Mouse (Mus musculus): ENCODE data around the gene Mlana. TPM values are rescaled to one million over a fixed set of nuclear protein-coding genes. Genes with fewer than 3 reads are reported as not detected.

Mlana gene
- polyA plus RNA-seq (2014; fragmentation: Nextera tagmentation; extraction: Ambion mirVana): 0.26 and 0.54 TPM in 2 replicates

DNA sequence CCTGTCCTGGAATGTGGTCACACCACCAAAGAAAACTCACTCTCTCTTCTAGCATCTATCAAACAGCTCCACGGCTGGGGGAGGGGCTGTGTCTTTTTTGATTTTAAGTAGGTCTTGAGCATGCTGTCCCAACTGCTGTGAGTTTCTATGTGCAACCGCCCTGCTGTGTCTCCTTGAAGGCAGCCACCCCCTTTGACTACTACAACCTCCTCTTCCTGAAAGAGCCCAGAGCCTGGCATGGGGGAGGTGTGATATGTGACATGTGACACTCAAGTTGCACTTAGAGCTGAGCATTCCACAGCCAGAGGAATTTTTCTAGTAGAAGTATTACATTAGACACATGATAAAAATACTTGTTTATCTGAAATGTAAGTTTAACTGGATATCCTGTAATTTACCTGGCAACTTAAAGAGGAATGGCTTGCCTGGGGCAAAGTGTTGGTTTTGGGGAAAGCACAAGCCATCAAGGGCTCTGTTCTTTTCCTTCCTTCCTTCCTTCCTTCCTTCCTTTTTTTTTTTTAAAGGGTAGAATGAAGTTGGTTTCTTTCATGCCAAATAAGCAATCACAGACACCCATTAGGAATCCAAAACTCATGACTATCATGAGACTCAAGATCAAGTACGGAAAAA lies at the start of gene Mlana:
TSS of gene Mlana (plus strand) at position 580 of the 630 bp plus-strand sequence.
- Histone ChIP-seq H3K4me3 (ENCODE audit: low read depth, low read length) (no peak within 1 kb of the TSS), H3K4me2 (no peak within 1 kb of the TSS), H3K4me1 (ENCODE audit: control insufficient read depth, insufficient read depth, low read length) (no peaks in the 10 kb centered on the region), H3K36me3 (ENCODE audit: control insufficient read depth, insufficient read depth, low read length) (no peaks in the 10 kb centered on the region), H3K9ac (ENCODE audit: low read length) (no peak within 1 kb of the TSS), H3K27me3 (ENCODE audit: control insufficient read depth, insufficient read depth, low read length) (no peaks in the 10 kb centered on the region), H3K27ac (ENCODE audit: low read depth, low read length) (no peak within 1 kb of the TSS), H3K9me3 (ENCODE audit: control insufficient read depth, low read length) (no peaks in the 10 kb centered on the region)
- DNase-seq (ENCODE audit: low spot score, missing footprints) (no peak), ATAC-seq (ENCODE audit: low FRiP score) (no peak)
- 55% methylated on average over 3 of the region's 3 CpGs for WGBS

DNA sequence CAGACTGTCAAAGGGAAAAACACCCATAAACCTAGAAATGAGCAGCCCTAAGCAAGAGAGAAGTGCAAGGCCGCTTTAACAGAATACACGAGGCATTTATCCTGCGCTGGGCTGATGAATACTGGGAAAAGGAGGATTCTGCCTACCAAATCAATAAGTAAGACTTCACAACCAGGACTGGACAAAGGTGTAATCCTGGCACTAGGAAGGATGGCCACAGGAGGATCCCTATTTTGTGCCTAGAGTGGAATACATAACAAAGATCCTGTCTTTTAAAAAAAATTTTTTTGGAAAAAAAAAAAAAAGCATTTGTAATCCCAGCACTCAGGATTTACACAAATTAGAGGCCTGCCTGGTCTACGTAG lies 49.1 kb upstream of the Mlana start:
- 0 out of 2 replicates have a peak, but pooled peaks have one; percentile 10 for ATAC-seq (ENCODE audit: low FRiP score)
- Histone ChIP-seq H3K36me3 (ENCODE audit: control insufficient read depth, insufficient read depth, low read length) (no peaks in the 10 kb centered on the region; the same call in 1 of the 2 replicates), H3K9ac (ENCODE audit: low read length) (no peak overlapping the region; the same call in 1 of the 2 replicates)

DNA sequence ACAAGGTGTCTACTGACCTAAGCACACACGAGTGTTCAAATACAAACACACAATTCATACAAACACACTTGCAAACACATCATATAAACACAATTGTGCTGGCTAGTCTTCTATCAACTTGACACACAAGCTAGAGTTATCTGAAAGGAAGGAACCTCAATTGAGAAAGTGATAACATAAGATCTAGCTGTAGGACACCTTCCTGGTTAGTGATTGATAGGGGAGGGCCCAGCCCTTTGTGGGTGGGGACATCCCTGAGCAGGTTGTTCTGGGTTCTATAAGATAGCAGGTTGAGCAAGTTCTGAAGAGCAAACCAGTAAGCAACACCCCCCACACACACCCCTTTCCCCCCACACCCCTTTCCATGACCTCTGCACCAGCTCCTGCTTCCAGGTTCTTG lies 47.9 kb upstream of the Mlana start:
- WGBS: 86% methylated on average over 1 of the region's 1 CpGs
- no peaks in the 10 kb centered on the region; the same call in 1 of the 2 replicates for H3K36me3 ChIP-seq (ENCODE audit: control insufficient read depth, insufficient read depth, low read length)
- no peak overlapping the region for H3K4me3 ChIP-seq (ENCODE audit: low read depth, low read length)
- ATAC-seq (ENCODE audit: low FRiP score) (no peak), DNase-seq (ENCODE audit: low spot score, missing footprints) (no peak)
- no peak overlapping the region for H3K9ac ChIP-seq (ENCODE audit: low read length)
- 0 out of 2 replicates have a peak, but pooled peaks cover 2% of the 10 kb centered on the region for H3K9me3 ChIP-seq (ENCODE audit: control insufficient read depth, low read length)
- no peaks in the 10 kb centered on the region for H3K27me3 ChIP-seq (ENCODE audit: control insufficient read depth, insufficient read depth, low read length)
- no peak overlapping the region for H3K27ac ChIP-seq (ENCODE audit: low read depth, low read length)
- peaks cover 3% of the 10 kb centered on the region; the same call in 1 of the 2 replicates for H3K4me1 ChIP-seq (ENCODE audit: control insufficient read depth, insufficient read depth, low read length)
- H3K4me2 ChIP-seq: no peak overlapping the region

More for the DNA sequence above, 49.1 kb upstream of the Mlana start:
- Histone ChIP-seq H3K4me1 (ENCODE audit: control insufficient read depth, insufficient read depth, low read length) (peaks cover 3% of the 10 kb centered on the region; the same call in 1 of the 2 replicates), H3K27me3 (ENCODE audit: control insufficient read depth, insufficient read depth, low read length) (no peaks in the 10 kb centered on the region), H3K9me3 (ENCODE audit: control insufficient read depth, low read length) (0 out of 2 replicates have a peak, but pooled peaks cover 2% of the 10 kb centered on the region), H3K27ac (ENCODE audit: low read depth, low read length) (no peak overlapping the region), H3K4me2 (peak overlapping the region; percentile 65; the same call in 1 of the 2 replicates), H3K4me3 (ENCODE audit: low read depth, low read length) (peak overlapping the region; percentile 77)
- DNase-seq (ENCODE audit: low spot score, missing footprints): no peak
- WGBS: 25% methylated on average over 4 of the region's 4 CpGs

DNA sequence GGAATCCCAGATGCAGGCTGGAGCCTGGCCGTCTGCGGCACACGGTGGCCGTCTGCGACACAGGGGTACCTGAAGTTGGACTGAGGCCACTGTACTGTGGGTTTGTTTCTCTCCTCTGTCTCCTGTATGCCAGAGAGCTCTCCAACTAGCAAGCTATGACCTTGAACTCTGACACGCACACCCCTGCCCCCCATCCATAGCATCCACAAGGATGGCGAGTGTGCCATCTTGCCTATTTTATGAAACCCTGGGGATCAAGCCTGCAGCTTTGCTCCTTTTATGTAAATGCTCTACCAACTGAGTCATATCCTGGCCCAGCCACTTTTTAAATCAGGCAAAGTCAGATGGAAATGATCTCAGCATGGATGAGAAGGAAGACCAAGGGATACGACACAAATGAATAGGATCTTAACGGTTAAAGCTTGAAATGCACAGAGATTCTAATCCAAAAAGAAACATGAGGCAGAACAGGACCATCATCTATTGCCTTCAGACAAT lies 43.8 kb upstream of the Mlana start:
- 84% methylated on average over 9 of the region's 9 CpGs for WGBS
- no peak overlapping the region for H3K27ac ChIP-seq (ENCODE audit: low read depth, low read length)
- no peaks in the 10 kb centered on the region for H3K9me3 ChIP-seq (ENCODE audit: control insufficient read depth, low read length)
- H3K4me2 ChIP-seq: no peak overlapping the region
- H3K36me3 ChIP-seq (ENCODE audit: control insufficient read depth, insufficient read depth, low read length): no peaks in the 10 kb centered on the region
- H3K4me1 ChIP-seq (ENCODE audit: control insufficient read depth, insufficient read depth, low read length): no peaks in the 10 kb centered on the region
- H3K9ac ChIP-seq (ENCODE audit: low read length): no peak overlapping the region
- DNase-seq (ENCODE audit: low spot score, missing footprints): no peak
- no peak for ATAC-seq (ENCODE audit: low FRiP score)
- H3K4me3 ChIP-seq (ENCODE audit: low read depth, low read length): no peak overlapping the region
- H3K27me3 ChIP-seq (ENCODE audit: control insufficient read depth, insufficient read depth, low read length): no peaks in the 10 kb centered on the region

DNA sequence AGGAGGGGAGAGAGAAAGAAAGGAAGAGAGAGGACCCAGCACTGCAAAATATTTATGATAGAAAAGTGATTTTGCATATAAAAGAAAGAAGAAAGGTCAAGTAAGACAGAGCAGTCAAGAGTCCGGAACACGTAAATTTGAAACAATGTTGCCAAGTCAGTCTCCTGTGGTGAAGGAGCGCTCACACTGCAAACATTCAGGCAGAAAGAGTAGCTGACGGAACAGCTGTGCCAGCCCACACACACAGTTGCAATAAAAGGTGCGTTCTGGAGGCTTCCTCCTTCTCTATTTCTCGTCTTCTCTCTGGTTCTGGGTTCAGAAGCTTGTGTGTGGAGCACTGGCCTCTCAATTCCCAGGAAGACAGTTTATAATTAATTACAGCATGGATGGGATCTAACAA lies 42.5 kb upstream of the Mlana start:
- no peak overlapping the region for H3K4me3 ChIP-seq (ENCODE audit: low read depth, low read length)
- no peaks in the 10 kb centered on the region for H3K4me1 ChIP-seq (ENCODE audit: control insufficient read depth, insufficient read depth, low read length)
- WGBS: 47% methylated on average over 6 of the region's 6 CpGs
- no peaks in the 10 kb centered on the region for H3K9me3 ChIP-seq (ENCODE audit: control insufficient read depth, low read length)
- H3K27me3 ChIP-seq (ENCODE audit: control insufficient read depth, insufficient read depth, low read length): no peaks in the 10 kb centered on the region
- ATAC-seq (ENCODE audit: low FRiP score): no peak
- H3K36me3 ChIP-seq (ENCODE audit: control insufficient read depth, insufficient read depth, low read length): no peaks in the 10 kb centered on the region
- no peak overlapping the region for H3K4me2 ChIP-seq
- H3K9ac ChIP-seq (ENCODE audit: low read length): no peak overlapping the region
- H3K27ac ChIP-seq (ENCODE audit: low read depth, low read length): no peak overlapping the region
- no peak for DNase-seq (ENCODE audit: low spot score, missing footprints)

DNA sequence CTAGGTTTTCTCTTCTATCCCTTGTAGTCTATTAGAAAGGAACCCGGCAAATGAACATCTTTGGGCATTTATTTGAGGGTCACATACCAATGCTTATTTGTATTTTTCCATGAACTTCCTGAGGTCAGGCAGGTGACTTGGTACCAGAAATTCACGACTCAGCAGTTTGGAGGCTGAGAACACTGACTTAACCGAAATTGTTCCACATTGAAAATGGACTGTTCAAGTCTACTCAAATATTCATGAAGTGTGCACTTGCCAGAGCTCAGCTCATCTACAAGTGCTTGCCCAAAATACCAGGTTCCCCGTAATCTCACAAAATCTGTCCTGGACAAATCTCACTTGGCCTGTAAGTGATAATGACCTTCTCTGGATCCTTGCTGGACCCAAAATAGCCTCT lies 41.6 kb upstream of the Mlana start:
- no peak for ATAC-seq (ENCODE audit: low FRiP score)

DNA sequence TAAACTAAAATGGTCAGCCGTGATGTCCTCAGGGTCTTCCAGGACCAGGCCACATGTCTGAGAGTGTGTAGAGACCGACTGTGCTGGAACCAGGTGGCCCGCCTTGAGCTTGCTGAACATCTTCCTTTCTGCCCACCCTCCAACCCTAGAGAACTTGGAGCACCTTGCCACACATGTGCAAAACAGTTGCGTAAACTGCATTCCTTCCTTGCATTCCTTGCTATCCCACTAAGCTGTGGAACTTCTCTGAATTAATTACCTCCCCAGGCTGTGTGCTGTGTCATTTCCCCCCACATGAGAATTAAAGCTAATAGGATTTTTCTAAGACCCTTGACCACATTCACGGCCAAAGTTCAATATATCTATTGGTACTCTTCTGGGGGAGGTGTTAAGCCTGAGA lies 41.0 kb upstream of the Mlana start:
- H3K27ac ChIP-seq (ENCODE audit: low read depth, low read length): no peak overlapping the region
- DNase-seq (ENCODE audit: low spot score, missing footprints): no peak
- H3K36me3 ChIP-seq (ENCODE audit: control insufficient read depth, insufficient read depth, low read length): no peaks in the 10 kb centered on the region
- ATAC-seq (ENCODE audit: low FRiP score): no peak
- no peak overlapping the region for H3K4me2 ChIP-seq
- 76% methylated on average over 5 of the region's 5 CpGs for WGBS
- H3K4me3 ChIP-seq (ENCODE audit: low read depth, low read length): no peak overlapping the region
- H3K27me3 ChIP-seq (ENCODE audit: control insufficient read depth, insufficient read depth, low read length): no peaks in the 10 kb centered on the region
- no peaks in the 10 kb centered on the region for H3K4me1 ChIP-seq (ENCODE audit: control insufficient read depth, insufficient read depth, low read length)
- H3K9ac ChIP-seq (ENCODE audit: low read length): no peak overlapping the region
- H3K9me3 ChIP-seq (ENCODE audit: control insufficient read depth, low read length): no peaks in the 10 kb centered on the region

More for the DNA sequence above, 41.6 kb upstream of the Mlana start:
- Histone ChIP-seq H3K4me1 (ENCODE audit: control insufficient read depth, insufficient read depth, low read length) (no peaks in the 10 kb centered on the region), H3K9ac (ENCODE audit: low read length) (no peak overlapping the region), H3K27ac (ENCODE audit: low read depth, low read length) (no peak overlapping the region), H3K4me3 (ENCODE audit: low read depth, low read length) (no peak overlapping the region), H3K9me3 (ENCODE audit: control insufficient read depth, low read length) (no peaks in the 10 kb centered on the region), H3K4me2 (no peak overlapping the region), H3K36me3 (ENCODE audit: control insufficient read depth, insufficient read depth, low read length) (no peaks in the 10 kb centered on the region), H3K27me3 (ENCODE audit: control insufficient read depth, insufficient read depth, low read length) (no peaks in the 10 kb centered on the region)
- DNase-seq (ENCODE audit: low spot score, missing footprints): no peak
- WGBS: 78% methylated on average over 4 of the region's 4 CpGs

DNA sequence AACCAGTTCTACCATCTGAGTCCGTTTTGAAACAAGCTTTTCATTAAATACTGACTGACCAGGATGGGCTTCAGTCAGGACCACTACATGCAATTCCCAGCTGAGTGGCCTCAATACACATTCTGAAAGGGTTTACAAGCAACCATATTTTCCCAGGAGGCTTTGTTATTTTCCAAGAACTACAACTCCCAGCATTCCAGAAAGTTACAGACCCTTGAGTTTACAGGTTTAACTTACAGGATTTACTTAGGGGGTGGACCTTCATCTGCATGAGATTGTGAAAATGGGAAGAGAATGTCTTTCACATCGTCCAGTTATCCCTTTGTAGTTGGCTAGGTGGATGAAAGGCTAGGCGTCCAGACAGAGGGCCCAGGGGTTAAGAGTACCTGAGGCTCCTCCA lies 40.6 kb upstream of the Mlana start:
- Histone ChIP-seq H3K9ac (ENCODE audit: low read length) (no peak overlapping the region), H3K27ac (ENCODE audit: low read depth, low read length) (no peak overlapping the region), H3K4me3 (ENCODE audit: low read depth, low read length) (no peak overlapping the region), H3K36me3 (ENCODE audit: control insufficient read depth, insufficient read depth, low read length) (no peaks in the 10 kb centered on the region), H3K4me1 (ENCODE audit: control insufficient read depth, insufficient read depth, low read length) (no peaks in the 10 kb centered on the region), H3K27me3 (ENCODE audit: control insufficient read depth, insufficient read depth, low read length) (no peaks in the 10 kb centered on the region), H3K9me3 (ENCODE audit: control insufficient read depth, low read length) (no peaks in the 10 kb centered on the region), H3K4me2 (no peak overlapping the region)
- WGBS: 52% methylated on average over 3 of the region's 3 CpGs
- no peak for ATAC-seq (ENCODE audit: low FRiP score)
- DNase-seq (ENCODE audit: low spot score, missing footprints): no peak

DNA sequence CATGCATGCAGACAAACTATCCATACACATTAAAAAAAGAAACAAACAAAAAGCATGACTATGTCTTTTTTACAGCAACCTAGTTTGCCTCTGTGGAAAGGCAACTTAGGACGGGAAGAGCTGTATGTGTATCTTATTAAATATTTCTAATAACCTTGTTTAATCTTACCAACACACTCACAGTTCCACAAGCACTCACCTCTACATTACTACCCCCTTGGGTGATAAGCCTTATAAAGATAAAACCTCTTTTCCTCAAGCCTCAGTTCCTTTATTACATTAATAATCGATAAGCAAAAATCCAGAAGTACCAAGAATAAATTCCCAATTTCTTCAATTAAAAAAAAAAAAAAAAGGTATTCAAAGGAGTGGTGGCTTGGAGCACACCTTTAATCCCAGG lies 40.1 kb upstream of the Mlana start:
- Histone ChIP-seq H3K27me3 (ENCODE audit: control insufficient read depth, insufficient read depth, low read length) (no peaks in the 10 kb centered on the region), H3K9ac (ENCODE audit: low read length) (no peak overlapping the region), H3K4me1 (ENCODE audit: control insufficient read depth, insufficient read depth, low read length) (no peaks in the 10 kb centered on the region), H3K36me3 (ENCODE audit: control insufficient read depth, insufficient read depth, low read length) (no peaks in the 10 kb centered on the region), H3K9me3 (ENCODE audit: control insufficient read depth, low read length) (no peaks in the 10 kb centered on the region), H3K27ac (ENCODE audit: low read depth, low read length) (no peak overlapping the region), H3K4me3 (ENCODE audit: low read depth, low read length) (no peak overlapping the region), H3K4me2 (no peak overlapping the region)
- 94% methylated on average over 2 of the region's 2 CpGs for WGBS
- DNase-seq (ENCODE audit: low spot score, missing footprints) (no peak), ATAC-seq (ENCODE audit: low FRiP score) (no peak)

All from midbrain, embryonic 11.5 days (tissue).